Mouse (Mus musculus): Measurements from ENCODE around the gene Nhlrc1. TPM values are rescaled to one million over a fixed set of nuclear protein-coding genes. Genes with fewer than 3 reads are reported as not detected.

Gene Nhlrc1
- 0.38 to 0.68 TPM in 2 of 3 replicates, not detected in the other for total RNA-seq (2017)

DNA sequence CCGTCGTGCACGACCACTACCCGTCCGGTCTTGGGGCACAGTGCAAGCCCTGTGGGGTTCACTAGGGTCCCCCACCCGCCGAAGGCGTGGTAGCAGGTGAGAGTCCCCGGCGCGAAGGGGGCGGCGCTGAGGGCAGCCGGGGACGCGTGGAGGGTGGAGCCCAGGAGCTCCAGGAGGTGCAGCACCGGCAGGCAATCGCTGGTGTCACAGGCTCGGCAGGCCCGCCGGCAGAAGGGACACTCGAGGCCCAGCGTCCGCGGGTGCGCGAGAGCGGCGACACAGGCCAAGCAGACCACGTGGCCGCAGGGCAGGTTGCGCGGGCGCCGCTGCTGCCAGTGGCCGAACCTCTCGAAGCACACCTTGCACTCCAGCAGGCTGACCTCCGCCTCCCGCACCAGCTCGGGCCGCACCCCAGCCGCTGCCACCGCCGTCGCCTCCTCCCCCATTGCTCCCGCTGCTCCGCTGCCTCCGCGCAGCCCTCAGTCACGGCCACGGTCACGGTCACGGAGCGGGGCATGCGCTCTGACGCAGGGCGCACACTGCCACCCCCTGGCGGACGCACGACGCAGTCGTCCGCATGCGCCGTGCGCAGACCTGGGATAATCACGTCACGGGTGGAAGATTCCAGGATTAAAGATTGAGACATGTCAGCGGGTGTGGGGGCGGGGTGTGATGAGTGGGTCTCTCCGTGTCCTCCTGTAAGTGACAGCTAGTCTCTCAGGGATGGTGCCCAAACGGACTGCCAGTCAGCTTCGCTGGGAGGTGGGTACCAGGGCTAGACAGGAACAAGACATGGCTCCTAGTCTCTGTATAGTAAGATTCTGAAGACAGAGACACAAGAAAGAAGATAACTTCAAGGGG is at the start of gene Nhlrc1:
Nhlrc1 (minus strand) TSS at position 517 of the 861 bp plus-strand sequence.
- peak; percentile 79 for ATAC-seq (replicated peaks; ENCODE audit: insufficient number of reproducible peaks, low FRiP score, low TSS enrichment, poor library complexity, severe bottlenecking)

DNA sequence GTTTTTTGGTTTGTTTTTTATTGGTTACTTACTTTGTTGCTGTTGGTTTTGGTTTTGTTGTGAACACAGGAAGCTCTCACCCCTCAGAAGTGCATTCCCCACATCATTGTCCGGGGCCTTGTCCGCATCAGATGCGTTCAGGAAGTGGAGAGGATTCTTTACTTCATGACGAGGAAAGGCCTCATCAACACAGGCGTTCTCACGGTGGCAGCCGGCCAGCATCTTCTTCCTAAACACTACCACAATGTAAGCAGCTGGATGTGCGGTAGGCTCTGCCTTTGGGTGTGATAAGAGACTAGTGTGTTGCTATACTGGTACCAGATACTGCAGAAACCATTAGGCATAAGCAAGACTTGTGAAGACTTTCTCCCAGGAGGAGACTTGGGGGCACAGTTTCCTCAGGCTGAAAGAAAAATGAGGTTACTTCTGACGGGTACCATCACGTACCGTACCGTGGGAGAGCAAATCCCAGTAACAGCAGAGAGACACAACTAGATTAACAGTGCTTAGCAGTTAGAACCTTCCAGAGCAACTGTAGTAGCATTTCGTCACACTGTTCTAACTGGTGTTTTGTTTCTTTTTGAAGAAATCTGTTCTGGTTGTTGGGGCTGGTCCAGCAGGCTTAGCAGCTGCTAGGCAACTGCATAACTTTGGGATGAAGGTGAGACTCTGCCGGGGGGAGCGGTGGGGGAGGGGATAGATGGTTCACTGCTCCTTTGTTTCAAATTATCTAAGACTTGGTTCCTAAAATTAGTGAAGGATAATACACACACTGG is 49.5 kb upstream of the Nhlrc1 start:
- no peak for ATAC-seq (replicated peaks; ENCODE audit: insufficient number of reproducible peaks, low FRiP score, low TSS enrichment, poor library complexity, severe bottlenecking)

DNA sequence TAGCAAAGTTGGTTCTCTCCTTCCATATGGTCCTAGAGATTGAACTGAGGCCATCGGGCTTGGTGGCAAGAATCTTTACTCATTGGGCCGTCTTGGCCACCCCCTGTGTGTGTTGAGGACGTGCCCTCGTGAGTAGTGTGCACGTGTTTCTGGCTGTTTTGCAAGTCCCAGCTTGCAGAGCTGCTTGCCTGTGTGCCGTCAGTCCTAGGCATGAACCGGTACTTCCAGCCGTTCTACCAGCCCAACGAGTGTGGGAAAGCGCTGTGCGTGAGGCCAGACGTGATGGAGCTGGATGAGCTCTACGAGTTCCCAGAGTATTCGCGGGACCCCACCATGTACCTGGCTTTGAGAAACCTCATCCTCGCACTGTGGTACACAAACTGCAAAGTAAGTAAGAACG is 48.1 kb upstream of the Nhlrc1 start:
- ATAC-seq (replicated peaks; ENCODE audit: insufficient number of reproducible peaks, low FRiP score, low TSS enrichment, poor library complexity, severe bottlenecking) = no peak

DNA sequence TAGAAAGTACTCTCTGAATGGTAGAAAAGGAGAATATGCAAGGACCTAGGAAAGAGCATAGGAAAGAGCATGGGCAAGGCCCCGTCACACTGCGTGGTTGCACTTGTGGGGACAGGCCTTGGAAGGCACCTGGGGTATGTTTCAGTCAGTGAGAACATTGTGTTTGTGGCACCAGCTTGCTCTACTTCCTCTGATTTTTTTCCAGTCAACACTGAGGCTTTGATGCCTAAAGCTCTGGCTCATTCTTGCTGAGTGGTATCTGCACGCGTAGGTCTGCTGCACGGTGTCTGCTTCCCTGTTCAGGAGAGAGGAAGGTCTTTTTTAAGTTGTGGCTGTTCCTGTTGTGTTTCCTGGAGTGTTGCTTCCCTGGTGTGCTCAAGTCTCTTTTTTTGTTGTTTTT is 42.1 kb upstream of the Nhlrc1 start:
- no peak for ATAC-seq (replicated peaks; ENCODE audit: insufficient number of reproducible peaks, low FRiP score, low TSS enrichment, poor library complexity, severe bottlenecking)

DNA sequence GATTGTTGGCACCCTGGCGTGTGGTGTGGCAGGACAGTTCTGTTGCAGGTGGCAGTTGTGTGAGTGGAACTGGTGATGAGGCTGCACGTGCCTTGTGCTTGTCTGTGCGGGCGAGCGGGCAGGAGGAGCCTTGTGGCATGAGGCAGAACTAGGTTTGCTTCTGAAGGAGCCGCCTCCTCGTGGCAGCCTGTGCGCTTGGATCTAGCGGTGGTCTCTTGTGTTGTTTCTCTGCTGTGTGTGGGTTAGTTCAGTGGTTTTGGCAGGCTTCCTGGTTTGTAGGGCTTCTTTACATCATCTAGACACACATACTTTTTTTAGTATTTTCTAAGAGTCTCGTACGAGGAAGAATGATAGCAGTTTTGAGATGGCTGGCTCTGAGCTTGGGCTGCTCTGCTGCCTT is 41.5 kb upstream of the Nhlrc1 start:
- no peak for ATAC-seq (replicated peaks; ENCODE audit: insufficient number of reproducible peaks, low FRiP score, low TSS enrichment, poor library complexity, severe bottlenecking)

DNA sequence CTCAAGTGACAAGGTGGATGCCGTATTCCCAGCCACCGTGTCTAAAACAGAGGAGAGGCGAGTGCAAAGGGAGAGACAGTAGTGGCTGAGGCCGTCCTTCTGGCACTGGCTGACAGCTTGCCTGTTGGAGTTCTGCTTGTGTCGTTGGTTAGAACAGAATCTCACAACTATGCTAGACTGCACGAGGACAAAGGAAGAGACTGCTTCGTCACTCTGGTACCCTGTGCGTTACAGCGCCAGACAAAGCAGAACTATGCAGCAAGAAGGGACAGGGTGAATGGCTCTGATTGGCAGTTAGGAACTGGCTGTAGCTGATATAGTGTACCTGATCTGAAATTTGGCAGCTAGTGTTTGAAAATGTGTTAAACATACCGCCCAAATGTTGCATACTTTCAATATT is 39.3 kb upstream of the Nhlrc1 start:
- ATAC-seq (replicated peaks; ENCODE audit: insufficient number of reproducible peaks, low FRiP score, low TSS enrichment, poor library complexity, severe bottlenecking) = no peak

DNA sequence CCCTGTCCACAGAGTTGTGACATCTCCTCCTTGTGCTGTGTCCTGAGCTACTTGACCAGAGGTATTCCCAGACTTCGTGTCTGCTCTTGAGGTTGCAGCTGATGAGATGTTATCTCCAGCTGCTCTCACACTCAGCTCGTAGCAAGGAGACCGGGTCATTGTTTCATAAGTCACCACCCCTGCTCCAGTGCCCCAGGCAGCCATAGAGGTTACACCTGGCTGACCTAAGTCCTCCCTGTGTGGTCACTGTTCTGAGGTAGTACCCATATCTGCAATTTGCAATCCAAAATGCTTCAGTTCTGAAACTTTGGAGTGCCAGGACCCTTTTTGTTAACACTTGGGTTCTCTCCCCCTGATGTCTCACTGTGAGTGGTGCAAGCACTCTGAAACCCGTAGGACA is 35.4 kb upstream of the Nhlrc1 start:
- ATAC-seq (replicated peaks; ENCODE audit: insufficient number of reproducible peaks, low FRiP score, low TSS enrichment, poor library complexity, severe bottlenecking) = no peak

DNA sequence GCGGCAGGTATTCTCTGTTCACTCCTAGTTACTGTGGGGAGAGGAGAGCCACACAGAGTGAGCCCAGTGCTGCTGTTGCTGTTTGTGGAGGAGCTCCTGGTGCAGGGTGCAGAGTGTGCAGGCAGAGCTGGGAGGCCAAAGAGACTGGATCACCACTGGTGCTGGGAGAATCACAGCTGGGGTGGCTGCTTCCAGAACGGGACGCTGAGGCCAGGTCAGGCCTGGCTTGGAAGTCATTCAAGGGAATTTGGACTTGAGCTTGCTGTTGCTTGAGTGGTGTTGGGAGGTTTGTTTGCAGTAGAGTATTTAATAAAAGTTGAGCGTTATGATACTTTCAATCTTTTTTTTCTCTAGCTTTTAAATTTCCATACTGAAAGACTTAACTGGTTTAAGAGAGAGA is 33.3 kb upstream of the Nhlrc1 start:
- ATAC-seq (replicated peaks; ENCODE audit: insufficient number of reproducible peaks, low FRiP score, low TSS enrichment, poor library complexity, severe bottlenecking) = no peak

DNA sequence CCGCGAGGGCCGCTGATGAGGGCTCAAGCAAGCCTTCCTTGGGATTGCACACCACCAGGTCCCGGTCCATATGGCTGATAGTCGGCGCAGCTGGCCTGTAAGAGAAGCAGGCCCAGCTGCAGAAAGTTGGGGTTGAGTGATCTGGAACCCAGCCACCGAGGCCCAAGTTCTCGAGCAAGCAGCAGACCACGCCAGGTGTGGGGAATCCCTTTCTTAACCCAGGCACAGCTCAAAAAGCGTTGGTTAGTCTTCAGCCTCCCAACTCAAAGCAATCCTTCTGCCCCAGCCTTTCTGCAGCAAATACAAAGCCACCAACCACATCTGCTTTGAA is 29.9 kb upstream of the Nhlrc1 start, which contains the start of gene Tpmt:
Tpmt (minus strand) TSS at position 121 of the 331 bp plus-strand sequence.
- ATAC-seq (replicated peaks; ENCODE audit: insufficient number of reproducible peaks, low FRiP score, low TSS enrichment, poor library complexity, severe bottlenecking) = no peak

DNA sequence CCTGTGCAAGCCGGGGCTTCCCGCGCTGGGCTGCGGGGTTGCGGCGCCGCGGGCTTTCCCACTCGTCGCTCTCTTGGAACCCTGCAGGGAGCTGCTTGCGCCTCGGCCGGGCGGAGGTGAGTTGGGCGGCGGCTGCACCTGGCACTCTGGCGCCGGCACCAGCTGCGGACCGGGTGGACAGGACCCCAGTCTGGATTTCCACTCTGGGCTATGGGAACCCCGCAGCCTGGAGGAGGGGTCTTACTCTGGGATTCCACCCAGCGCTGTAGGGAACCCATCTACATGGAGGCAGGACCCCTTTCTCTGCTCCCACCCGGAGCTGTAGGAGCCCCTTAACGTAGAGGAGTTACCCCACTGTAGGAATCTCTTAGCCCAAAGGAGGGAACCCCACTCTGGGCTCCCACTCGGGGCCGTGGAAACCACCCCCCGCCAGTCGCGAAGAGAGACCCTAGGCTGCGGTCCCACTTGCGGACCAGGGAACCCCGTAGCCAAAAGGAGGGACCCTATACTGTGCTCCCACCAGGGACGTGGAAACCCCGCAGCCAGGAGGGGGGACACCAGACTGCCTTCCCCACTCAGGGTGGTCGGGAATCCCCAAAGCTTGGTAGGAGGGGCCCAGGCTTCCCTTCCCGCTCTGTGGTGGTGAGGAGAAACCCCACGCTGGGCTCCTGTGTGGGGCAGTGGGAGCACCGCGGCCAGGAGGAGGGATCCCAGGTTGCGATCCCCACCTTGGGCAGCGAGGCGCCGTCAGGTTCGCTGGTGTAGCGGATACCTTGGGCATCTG is 29.4 kb upstream of the Nhlrc1 start:
- no peak for ATAC-seq (replicated peaks; ENCODE audit: insufficient number of reproducible peaks, low FRiP score, low TSS enrichment, poor library complexity, severe bottlenecking)

DNA sequence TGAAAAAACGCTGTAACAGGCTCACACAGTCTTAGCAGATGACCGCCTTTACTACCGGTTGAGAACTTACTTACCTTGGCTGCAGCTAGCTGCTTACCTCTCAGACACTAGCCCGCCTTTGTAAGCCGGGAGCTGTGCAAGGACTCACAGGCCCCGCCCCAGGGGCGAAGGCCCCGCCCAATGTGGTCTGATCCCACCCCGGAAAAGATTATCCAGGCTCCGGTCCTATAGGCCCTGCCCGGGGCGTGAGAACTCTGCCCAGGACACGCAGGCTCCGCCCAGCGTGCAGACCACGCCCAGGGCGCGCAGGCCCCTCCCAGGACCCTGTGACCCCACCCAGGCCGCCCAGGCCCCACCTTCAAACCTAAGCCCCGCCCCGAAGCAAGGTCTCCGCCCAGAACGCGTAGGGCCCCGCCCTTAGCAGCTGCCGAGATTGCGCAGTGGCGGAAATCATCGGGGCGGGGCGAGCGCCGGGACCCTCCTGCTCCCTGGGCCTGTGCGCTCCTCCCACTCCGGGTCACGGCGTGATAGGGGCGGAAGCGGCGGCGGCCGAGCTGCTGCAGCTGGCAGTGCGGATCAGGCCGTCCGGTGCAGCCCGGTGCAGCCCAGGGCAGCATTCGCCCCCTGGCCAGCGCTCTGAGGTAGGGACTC is 28.5 kb upstream of the Nhlrc1 start, which contains the start of gene Kdm1b:
Kdm1b (plus strand) TSS at position 470 of the 651 bp plus-strand sequence.
- ATAC-seq (replicated peaks; ENCODE audit: insufficient number of reproducible peaks, low FRiP score, low TSS enrichment, poor library complexity, severe bottlenecking) = peak; percentile 94

DNA sequence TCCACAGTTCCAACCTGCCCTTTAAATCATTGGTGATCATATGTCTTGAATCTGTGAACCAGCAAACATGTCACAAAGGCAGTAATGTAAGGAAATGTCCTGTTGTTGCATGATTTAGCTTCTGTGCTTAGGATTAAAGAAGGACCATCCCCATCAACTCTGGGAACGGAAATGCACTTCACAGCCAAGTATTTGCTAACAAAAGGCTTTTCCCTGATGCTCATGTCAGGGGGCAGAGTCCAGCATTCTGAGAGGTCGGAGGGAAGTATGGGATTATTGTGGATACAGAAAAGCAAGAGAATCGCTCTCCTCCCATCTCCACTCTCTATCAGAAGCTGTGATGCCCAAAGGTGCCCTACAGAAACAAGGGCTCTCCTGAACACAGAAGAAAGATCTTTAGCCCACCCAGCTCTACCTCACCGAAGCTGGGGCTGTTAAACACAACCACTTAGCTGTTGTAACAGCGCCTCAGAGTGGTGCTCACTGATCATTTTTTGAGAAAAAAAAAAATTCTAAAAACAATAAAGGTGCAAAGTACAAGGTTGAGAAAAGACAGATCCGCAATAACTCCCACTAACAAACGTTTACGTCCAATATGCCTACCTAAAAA is 27.5 kb upstream of the Nhlrc1 start:
- ATAC-seq (replicated peaks; ENCODE audit: insufficient number of reproducible peaks, low FRiP score, low TSS enrichment, poor library complexity, severe bottlenecking) = no peak

DNA sequence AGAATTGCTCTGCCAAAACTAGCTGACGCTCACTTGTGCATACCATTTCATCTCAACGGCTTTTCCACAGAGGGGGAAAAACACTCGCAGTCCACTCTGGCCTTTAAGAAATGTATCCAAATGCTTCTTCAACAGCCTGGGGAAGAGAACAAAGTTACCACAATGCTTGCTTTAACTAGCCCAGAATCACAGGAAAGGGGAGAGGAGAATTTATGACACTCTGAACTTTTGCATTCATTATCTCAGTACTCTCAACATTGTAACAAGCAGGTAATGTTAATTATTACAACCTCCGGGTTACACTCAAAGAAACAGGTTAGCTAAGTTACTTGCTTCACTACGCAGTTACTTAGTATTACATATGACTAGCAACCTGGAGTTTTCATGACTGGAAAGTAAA is 25.4 kb upstream of the Nhlrc1 start:
- ATAC-seq (replicated peaks; ENCODE audit: insufficient number of reproducible peaks, low FRiP score, low TSS enrichment, poor library complexity, severe bottlenecking) = no peak

DNA sequence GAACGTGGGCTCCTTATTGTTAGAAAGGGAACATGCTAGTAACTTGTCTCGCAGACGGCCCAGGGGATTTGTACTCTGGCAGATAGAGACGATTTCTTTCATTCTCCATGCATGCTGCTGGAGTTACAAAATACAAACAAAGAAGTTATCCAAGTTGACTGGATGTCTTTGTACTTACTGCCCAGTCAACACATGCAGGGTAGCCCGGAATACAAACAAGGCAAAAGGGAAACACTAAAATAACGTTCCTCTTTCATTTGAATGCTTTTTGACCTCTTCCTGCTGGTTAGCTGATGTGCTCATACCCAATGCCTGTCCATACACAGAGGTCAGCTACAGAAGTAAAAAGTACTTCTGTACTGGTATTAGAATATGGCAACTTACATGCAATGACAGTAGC is 23.3 kb upstream of the Nhlrc1 start:
- ATAC-seq (replicated peaks; ENCODE audit: insufficient number of reproducible peaks, low FRiP score, low TSS enrichment, poor library complexity, severe bottlenecking) = no peak

DNA sequence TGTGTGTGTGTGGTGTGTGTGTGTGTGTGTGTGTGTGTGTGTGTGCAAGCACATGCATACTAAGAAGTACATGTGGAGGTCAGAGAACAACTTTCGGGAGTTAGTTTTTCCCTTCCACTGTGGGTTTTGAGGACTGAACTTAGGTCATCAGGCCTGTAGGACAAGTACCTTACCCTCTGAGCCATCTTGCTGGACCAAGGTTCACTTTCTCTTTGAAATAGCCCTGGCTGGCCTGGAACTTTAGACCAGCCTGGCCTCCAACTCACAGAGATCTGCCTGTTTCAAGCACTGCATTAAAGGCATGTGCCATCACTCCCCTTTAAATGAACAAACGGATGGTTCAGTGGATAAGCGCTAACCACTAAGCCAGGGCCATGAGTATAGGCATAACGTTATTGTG is 19.0 kb upstream of the Nhlrc1 start:
- ATAC-seq (replicated peaks; ENCODE audit: insufficient number of reproducible peaks, low FRiP score, low TSS enrichment, poor library complexity, severe bottlenecking) = no peak

DNA sequence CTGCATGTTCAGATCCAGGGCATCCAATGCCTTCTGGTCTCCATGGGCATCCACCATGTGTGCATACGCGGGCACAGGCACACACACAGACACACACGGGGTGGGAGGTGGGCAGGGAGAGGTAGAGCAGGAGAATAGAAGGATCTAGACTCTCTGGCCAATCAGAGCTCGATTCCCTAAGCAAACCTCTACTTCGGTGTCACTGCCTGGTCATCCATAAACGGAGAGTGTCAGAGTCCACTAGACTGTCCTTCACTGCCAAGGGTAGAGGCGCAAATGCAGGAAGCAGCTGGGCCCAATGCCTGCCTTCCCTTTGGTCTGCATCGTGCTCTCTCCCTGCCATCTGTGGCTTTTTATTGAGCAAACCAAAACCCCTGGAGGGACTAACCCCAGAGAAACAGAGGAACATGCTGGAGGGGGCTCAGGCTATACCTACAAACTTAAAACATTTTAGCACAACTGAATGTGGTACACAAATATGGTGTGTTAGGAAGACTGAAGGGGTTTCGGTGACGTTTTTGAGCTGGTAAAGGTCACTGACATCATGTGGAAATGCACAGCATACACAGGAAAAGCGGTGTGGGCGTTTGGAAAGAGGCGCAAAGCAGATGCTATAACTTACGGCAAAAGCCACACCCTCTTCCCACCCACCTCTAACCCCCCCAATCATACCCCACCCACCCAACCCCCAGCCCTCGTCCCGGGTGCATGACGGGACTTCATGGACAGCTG is 15.9 kb upstream of the Nhlrc1 start:
- ATAC-seq (replicated peaks; ENCODE audit: insufficient number of reproducible peaks, low FRiP score, low TSS enrichment, poor library complexity, severe bottlenecking) = no peak

DNA sequence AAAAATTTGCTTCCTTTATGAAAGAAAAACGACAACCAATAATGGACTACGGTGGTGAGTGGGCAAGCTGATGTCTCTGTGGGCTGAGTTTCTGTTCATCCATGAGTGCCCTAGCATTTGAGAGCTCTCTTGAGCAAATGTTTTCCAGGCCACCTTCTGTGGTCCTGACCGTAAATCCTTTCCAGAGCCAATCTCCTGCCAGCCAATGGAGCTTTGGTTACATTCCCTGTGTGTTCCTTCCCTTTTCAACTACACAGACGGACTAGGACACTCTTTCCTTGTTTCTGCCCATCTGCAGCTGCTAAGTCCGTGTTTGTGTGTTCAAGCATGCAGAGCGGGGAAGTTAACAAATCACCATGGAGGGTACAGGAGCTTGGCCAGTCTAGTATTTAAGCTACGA is 6.1 kb upstream of the Nhlrc1 start:
- ATAC-seq (replicated peaks; ENCODE audit: insufficient number of reproducible peaks, low FRiP score, low TSS enrichment, poor library complexity, severe bottlenecking) = no peak

DNA sequence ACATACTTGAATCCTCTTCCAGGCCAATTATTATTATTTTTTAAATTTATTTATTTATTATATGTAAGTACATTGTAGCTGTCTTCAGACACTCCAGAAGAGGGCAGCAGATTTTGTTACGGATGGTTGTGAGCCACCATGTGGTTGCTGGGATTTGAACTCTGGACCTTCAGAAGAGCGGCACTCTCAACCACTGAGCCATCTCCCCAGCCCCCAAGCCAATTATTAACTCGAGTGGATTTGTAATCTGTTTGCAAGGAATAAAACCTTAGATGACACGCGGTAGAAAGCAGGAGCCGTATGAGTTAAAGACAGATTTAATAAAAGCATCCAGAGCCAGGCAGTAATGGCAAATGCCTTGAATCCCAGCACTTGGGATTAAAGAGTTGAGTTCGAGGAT is 5.1 kb upstream of the Nhlrc1 start:
- no peak for ATAC-seq (replicated peaks; ENCODE audit: insufficient number of reproducible peaks, low FRiP score, low TSS enrichment, poor library complexity, severe bottlenecking)
